Mouse (Mus musculus) lung, postnatal 10 days (tissue): ENCODE results near the gene Slc9a9.

Source experiments
- DNase-seq: peaks from one replicate; pipeline ENCODE4 v3.0.0; 2021

Gene Slc9a9

GRCm38 (mm10) chr9:94734320-94734719 is 64.6 kb downstream of the Slc9a9 start:
- no peak for DNase-seq

GRCm38 (mm10) chr9:94737226-94737625 is 67.5 kb downstream of the Slc9a9 start:
- no peak for DNase-seq

DNA sequence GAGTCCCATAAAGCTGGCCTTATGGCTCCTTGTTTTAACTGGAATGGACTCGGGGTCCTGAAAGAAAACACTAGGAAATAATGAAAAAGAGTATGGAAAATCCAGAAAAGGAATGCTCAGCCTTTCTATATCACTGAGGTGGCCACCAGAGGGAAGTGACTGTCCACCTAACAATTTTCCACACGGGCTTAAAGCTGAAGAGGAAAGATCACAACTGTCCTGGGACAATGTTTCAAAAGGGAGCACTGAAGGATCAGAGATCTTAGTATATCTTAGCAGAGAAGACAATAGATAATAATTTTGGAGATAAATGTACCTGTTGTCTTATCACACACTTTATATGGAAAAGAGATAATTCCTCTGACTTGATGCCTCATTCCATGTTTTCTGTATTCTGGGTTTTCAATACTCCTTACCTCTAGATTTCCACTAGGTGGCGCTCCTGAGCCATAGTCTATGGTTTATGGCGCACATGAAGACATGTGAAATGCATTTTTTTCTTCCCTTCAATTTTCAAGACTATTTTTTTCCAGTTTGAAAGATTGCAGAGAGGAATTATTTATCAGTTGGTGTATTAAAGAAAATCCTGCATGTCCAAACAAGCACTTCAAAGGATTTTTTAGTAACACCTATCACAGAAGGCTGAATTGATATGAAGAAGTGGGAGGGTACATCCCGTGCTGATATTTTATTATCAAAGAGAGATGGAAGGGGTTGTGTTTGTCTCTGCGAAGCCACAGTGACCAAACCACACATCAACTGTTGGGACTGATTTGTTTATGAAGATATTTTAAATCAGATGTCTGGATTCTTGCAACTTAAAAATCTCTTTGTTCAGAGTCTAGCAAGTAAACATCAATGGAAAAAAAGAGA is 69.1 kb downstream of the Slc9a9 start:
- peak; percentile 85 for DNase-seq

GRCm38 (mm10) chr9:94740841-94741240 is 71.1 kb downstream of the Slc9a9 start:
- DNase-seq = peak; percentile 62

DNA sequence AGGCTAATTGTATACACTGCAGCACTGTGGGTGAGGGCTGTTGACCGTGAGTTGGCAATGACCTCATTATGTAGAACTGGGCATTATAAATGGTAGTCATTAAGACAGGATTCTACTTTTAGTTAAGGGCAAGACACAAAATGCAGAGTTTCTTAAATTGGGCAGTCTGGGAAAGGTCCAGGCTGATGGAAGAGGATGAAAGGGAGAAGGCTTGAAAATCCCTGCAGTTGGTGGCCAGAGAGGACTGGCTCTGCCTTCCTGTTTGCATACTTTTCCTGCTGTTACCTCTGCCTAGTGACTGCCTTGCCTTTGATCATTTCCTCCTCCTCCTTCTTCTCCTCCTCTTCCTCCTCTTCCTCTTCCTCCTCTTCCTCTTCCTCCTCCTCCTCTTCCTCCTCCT is 73.6 kb downstream of the Slc9a9 start:
- DNase-seq = no peak

DNA sequence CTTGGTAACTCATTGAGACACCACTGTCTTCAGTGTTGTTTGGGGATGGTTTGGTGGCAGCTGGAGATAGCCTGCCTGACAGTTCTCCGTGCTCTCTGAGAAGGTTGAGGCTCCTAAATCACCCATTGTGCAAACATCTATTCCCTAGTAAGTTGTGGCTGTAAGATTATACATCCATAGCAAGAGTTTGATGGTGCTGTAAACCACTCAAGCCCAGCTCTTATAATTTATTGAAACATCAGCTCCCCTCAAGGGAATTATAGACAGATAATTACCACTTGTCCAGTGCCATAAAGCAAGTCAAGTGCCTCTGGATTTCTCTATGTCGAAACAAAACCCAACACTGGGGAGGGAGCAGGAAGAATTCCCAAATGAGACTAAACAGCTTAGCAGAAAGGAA is 78.8 kb downstream of the Slc9a9 start:
- no peak for DNase-seq

DNA sequence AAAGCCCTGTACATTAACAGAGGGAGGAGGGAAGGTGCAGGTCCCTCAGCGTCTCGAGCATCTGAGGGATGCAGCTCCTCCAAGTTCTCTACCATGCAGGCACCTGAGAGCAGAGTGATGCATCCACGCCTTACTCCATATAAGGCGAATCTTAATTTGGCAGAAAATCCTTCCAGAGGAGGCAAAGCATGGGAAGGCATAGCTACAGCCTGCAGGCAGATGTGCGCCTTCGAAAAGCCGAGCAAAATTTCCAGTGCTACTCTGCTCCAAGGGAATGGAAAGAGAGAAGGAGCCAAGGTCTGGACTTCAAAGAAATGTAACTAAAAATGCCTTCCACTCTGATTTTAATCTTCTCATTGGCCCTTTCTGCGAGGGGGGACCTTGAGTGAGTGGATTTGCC is 80.5 kb downstream of the Slc9a9 start:
- no peak for DNase-seq

DNA sequence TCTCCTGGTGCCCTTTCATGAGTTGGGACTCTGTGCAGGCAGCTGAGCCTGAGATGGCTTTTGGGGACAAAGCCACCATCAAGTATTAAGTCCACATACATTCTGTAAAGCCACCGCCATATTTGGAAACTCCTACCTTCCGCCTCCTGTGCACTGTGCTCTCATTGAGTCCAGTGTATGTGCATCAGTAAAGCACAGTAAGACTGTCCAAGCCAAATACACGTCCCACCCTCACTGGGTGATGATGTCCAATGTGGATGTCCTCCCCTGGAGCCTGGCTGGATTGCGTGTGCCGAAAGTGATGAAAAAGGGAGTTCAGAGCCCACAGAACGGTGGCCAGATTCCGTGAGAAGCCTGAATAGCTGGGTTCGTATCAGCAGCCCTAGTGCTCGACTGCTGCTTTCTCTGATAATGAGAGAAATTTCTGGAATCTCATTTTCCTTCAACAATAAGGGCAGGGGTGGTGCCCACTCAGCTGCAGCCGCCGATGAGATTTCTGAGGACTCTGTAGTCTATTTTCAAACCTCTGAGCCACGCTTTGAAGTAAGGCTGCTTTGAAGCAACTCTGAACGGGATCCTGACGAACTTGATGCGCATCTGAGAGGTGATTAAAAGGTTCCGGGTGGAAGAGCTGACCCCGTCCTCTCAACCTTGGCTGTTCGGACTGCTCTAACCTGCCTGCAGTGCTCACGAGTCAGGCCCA is 81.4 kb downstream of the Slc9a9 start:
- DNase-seq = no peak

GRCm38 (mm10) chr9:94751638-94752021 is 81.9 kb downstream of the Slc9a9 start:
- no peak for DNase-seq

DNA sequence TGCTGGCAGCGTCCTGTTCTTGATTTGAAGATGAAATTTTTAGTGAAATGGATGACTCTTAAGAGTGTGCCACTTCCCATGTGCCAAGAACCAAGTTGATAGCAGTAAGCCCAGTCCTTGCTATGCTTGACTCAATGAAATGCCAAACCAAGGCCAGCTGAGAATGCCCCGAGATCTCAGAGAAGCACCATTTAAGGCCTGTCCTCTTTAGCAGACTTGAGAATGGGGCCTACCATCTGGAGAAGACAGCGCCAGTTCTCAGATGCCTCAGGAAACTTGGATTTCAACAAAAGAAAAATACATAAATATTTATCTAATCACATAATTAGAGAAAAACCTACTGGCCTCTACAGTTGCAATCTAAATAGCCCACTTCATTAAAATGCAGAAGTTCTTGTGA is 82.4 kb downstream of the Slc9a9 start:
- DNase-seq = peak; percentile 72

GRCm38 (mm10) chr9:94759904-94760303 is 90.2 kb downstream of the Slc9a9 start:
- no peak for DNase-seq

- no peak for DNase-seq
These were observed 98.4 kb downstream of the Slc9a9 start for GRCm38 (mm10) chr9:94768114-94768513.

GRCm38 (mm10) chr9:94768524-94768923 is 98.8 kb downstream of the Slc9a9 start:
- no peak for DNase-seq

- peak; percentile 29 for DNase-seq
These were observed 103.6 kb downstream of the Slc9a9 start for GRCm38 (mm10) chr9:94773357-94773756.

DNA sequence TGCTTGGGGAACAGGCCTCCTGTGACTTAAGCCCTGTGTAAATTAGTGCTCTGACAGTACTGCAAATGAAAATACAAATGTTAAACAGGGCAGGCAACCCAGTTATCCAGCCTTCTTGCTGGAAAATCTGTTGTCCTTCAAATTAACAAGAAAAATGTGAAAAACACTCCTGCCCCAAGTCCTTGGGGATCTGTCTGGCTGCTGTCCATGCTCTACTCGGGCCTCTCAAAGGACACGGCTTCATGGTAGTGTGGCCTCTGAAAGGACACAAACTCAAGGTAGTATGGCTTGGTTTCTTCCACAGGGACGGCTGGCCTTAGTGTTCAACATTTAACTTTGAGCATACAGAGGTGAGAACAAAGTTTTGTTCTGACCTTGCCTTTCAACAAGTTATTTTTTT is 118.6 kb downstream of the Slc9a9 start:
- no peak for DNase-seq

DNA sequence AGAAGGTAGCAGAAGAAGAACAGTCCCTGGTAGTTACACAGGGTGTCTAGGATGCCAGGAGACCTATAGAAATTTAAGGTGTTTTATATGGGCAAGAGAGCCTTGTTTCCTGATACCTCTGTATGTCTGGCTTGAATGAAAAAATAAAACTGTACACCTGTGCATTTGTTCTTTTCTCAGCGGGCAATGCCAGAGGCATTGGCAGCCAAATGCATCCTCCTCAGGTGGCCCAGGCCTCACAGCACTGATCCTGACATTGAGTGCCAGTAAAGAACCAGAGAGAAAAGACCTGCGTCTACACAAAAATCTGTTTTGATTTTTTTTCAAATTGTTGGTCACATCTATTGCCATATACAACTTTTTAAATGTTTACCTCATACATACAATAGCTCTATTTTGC is 121.3 kb downstream of the Slc9a9 start:
- no peak for DNase-seq

- no peak for DNase-seq
These were observed 133.4 kb downstream of the Slc9a9 start for GRCm38 (mm10) chr9:94803073-94803472.

- DNase-seq = no peak
These were observed 135.8 kb downstream of the Slc9a9 start for GRCm38 (mm10) chr9:94805506-94805905.

DNA sequence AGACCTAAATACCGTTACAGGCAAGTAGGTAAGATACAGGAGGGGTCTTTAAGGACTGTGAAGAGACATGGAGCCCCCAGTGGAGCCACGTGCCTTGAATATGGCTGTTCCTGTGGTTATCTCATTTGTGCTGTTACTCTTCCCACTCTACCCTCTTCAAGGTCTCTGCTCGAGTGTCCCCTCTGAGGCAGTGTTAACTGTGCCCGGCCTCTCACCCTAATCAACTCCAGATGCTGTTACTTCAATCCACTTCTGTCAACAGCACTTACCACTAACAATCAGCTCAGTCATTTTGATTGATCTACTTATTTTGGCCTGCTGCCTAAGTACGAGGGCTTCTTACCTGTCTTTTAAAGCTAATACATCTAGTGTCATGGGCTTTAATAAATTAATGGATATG is 145.8 kb downstream of the Slc9a9 start:
- no peak for DNase-seq

DNA sequence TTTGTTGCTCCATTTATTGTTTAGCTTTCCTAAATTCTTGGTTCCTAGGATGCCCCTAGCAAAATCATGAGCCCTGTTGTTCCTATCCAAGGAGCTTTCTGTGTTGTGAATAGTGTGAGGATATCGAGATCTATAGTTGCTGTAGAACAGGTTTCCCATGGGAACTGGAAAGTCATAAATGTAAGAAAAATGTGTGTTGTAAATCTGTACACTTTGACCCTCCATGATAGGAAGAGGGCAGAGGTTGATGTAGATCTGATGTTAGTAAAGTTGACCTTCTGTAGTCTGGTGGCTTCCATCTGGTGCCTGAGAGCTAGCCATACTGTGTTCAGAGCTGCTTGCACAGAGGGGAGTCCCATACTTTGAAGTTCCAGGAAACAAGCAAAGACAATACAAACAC is 151.6 kb downstream of the Slc9a9 start:
- no peak for DNase-seq

DNA sequence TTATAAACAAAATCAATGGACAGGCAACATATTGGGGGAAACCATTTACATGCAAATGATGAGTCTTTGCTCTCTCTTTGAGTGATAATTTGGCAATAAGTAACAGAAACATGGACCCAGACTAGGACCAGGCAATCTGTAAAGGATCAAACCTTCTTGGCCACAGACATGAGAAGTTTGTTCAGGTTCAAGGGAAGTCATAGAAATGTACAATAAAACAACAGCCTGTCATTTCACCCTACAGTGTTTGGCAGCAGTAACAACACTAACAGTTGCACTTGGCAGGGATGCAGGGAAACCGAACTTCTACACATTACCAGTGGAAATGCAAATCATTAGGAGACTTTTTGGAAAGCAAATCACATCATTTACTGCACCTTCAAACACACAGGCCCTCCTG is 164.1 kb downstream of the Slc9a9 start:
- no peak for DNase-seq

DNA sequence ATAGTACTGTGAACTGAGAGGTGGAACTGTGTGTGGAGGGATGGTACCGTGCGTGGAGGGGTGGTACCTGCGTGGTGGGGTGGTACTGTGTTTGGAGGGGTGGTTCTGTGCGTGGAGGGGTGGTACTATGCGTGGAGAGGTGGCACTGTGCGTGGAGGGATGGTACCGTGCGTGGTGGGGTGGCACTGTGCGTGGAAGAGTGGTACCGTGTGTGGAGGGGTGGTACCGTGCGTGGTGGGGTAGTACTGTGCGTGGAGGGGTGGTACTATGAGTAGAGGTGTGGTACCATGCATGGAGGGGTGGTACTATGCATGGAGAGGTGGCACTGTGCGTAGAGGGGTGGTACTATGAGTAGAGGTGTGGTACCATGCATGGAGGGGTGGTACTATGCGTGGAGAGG is 167.7 kb downstream of the Slc9a9 start:
- no peak for DNase-seq

DNA sequence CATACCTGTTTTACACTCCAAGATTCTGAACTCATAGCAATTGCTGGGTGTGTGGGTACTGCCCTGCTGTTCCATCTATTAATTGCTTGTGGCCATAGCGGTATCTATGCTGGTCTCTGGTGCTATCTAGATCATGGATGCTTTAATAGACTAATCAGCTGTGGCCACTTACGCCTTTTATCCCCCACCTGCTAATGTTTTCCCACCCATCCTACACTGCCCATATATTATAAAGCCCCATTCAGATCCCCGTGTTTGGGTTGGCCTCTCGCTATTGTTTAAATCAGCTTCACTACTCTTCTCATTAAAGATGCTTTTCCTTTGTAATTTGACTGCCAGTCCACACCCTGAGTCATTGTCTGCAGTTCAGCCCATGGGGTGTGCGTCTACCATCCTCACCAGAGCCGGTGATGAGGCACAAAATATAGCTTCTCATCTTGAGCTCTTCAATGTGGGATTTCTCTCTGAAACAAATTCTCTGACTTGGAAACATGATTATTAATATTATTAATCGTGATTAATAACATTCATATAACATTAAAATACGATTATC is 168.8 kb downstream of the Slc9a9 start:
- no peak for DNase-seq

GRCm38 (mm10) chr9:94839204-94839603 is 169.5 kb downstream of the Slc9a9 start:
- DNase-seq = no peak
